Mouse (Mus musculus) testis, adult 2 months (tissue): ENCODE data around the gene Gm20388.

Source experiments
- CTCF ChIP-seq: fragments of 200-500 bp; IDR thresholded peaks from 2 replicates; pipeline ENCODE4 v1.5.1; 2012; ENCODE audit warnings: low read depth, mild to moderate bottlenecking, inconsistent platforms, low read length, moderate library complexity; ENCODE audit not compliant: control insufficient read depth, insufficient read depth, insufficient replicate concordance
- POLR2A ChIP-seq: fragments of 200-500 bp; IDR thresholded peaks from 2 replicates; pipeline ENCODE4 v1.6.1; 2012; ENCODE audit warnings: low read depth, mild to moderate bottlenecking, inconsistent platforms, low read length, moderate library complexity; ENCODE audit not compliant: control insufficient read depth

- TF ChIP-seq CTCF, result no peak
- TF ChIP-seq POLR2A, result no peak
These were observed 829.9 kb downstream of the Gm20388 start for GRCm38 (mm10) chr8:120740579-120740978.
